Mouse (Mus musculus) heart, adult 9 months (tissue): ENCODE measurements at regions not wholly inside any gene's neighbourhood (a gene's known extent, or its start where the extent isn't known, plus 50 kb on each side); places are given as distances from the start of the nearest gene placed in this dataset.

Source experiments
- DNase-seq, 2 experiments: peaks; one replicate each; pipeline ENCODE4 v3.0.0; 2022; ENCODE audit warnings: low spot score in 2 of 2

DNA sequence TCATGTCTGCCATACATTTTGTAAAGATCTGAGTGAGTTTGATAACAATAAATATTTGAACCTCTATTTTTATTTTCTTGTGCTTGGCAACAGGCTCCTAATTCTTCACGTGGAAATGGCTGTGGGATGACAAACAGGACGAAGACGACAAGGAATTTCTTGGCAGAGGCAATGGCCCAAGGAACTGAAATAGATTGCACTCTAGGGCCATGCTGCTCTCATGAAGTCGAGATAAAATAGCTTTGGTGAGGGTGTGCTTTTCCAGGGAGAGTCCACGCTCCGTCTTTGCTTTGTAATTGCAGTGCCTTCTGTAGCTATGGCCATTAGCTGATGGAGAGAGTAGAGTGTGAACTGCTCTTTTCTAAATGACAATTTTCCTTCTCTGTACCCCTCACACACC lies 50.9 kb upstream of the 1810046K07Rik start:
- peak in 1 of 2 experiments; percentile 42 for DNase-seq

DNA sequence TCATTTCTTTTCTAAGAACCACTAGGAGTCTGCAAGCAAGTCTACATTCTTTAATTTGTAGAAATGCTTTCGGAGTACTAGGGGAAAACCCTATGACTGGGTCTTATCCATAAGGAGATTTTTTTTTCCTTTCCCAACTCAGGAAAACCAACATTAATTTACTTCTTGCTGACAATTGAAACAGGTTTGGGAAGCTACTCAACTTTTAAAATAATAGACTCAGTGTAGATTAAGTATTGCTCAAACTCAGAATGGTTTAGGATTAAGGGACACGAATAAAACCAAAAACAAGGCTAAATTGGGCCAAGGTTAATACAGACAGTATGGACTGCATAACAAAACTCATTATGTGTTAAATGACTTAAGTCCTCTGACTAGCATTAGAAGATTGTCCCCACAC lies 65.2 kb upstream of the 1810046K07Rik start:
- no peak for DNase-seq

DNA sequence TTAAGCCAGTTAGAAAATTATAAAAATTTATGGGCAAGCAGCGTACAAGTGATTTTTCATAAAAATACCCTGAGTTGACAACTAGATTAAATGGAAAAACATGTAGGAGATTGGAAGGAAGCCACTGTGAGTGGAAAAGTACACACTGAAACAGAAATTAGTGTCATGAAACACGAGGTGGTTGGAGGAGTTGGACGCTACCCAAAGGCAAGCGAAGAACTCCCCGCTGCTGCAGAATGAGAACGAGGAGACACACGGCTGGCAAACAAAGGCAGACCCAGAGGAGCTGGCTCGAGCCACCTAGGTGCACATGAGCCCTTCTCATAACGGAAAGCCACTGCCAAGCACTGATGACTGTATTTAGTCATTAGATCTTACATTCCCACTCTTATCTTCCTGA lies 65.7 kb upstream of the 1810046K07Rik start:
- DNase-seq: peak; percentile 33 to 48

DNA sequence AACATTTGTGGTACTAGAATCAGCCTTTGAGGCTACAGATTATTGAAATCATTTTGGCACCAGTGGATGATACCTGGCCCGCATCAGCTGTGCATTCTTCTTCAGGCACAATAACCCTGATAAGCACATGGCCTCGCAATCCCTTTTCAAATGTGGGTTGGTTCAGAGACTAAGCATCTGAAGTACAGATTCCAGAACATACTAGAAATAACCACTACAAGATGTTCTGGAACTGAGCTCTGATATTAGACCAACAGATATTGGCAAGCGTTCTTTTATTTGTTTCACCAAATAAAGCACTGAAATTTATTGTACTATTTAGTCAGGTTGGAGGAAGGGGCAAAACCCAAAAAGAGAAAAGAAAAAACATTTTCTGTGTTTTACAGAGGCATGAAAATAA lies 68.1 kb upstream of the 1810046K07Rik start:
- no peak for DNase-seq

DNA sequence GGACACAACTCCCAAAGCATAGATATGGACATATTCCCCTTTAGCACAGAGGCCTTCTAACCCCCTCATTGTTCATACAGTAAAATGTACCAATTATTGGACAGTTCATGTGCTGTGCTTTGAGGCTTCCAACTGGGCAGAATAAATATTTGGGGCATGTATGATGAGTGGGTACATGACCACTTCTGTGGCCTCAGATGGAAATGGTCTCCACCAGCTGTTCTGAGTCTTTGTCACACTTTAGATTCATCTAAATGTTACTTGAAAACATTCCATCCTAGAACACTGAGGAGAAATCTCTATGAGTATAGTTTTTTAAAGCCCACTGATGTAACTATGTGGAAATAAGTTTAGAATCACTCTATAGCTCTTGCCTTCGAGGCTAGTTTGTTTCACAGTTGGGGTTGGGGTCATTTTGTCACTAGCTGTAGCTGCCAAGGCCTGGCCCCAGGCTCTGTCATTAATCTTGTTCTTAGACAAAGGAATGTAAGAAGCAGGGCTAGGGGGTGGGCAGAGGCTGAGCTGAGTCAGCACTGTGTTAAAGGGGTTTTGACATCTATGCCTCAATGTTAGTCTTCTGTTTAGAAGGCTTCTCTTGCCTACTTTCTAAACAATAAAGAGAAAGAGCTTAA lies 69.0 kb upstream of the 1810046K07Rik start:
- no peak for DNase-seq

DNA sequence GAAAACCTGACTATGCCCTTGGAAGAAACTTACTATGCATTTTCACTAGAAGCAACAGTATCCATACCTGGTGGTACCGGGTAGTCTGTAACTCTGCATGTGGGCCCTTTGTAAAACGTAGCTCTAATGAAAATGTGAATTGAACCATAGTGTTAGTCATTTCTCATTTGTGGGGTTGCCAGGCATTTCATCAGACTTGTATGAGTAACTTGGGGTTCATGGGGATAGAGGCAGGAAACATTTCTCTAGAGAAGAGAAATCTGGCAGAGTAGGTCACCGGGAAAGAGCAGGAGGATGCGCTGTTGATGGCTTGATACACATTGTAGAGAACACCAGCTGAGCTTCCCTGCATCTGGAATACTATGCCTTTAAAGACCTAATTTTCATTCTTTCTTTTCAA lies 70.2 kb upstream of the 1810046K07Rik start:
- no peak for DNase-seq

DNA sequence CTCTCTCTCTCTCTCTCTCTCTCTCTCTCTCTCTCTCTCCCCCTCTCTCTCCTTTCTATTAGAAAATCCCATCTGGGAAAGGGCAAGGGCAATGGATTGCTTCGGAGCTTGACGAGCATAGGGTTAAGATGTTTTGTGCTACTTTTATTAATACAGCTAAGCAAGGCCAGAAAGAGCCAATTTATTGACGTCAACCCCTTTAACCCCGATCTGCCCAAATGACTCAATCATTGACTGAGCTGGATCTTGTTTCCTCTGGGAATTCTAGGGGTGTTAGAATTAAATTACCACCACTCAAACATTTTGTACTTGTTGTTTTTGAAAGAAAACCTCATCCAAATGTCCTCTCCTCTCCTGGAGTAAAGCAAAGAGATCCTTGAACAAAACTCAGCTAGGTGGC lies 70.6 kb upstream of the 1810046K07Rik start:
- DNase-seq: no peak

DNA sequence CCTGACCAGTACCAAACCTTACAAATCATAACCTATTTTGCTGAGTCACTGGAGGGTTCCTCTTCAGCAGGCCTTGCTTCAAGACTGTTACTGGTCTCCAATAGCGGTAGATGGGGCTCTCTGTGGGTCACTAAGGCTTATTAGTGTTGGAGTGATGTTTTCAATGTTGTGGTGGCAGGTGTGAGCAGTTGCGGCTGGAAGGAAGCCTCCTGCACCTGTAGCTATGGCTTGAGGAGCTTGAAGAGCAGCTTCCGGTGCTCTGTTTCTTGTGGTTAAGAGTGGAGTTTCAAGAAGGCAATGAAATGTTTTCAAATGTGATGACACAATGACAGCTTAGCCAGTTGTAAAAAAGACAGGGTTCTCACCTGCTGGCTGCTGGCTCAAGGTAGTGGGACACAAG lies 73.1 kb upstream of the 1810046K07Rik start:
- no peak for DNase-seq

DNA sequence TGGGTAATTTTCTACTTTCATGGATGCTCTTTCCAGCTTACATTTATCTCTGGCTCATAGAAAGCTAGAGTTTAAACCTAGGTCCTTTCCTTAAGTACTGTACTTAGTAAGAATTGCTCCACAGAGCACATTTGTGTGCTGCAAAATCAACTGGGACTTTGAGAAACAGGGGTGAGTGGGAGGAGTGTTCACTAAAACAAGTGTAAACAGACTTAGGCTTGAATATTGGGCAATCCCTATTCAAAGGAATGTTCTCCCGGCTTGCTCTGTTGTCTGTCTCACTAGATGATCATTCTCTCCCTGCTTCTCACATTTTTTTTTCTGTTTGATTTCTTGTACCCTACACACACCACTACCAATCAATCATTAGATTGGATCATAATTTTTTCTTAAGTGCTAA lies 79.3 kb upstream of the 1810046K07Rik start:
- DNase-seq: peak in 1 of 2 experiments; percentile 32

DNA sequence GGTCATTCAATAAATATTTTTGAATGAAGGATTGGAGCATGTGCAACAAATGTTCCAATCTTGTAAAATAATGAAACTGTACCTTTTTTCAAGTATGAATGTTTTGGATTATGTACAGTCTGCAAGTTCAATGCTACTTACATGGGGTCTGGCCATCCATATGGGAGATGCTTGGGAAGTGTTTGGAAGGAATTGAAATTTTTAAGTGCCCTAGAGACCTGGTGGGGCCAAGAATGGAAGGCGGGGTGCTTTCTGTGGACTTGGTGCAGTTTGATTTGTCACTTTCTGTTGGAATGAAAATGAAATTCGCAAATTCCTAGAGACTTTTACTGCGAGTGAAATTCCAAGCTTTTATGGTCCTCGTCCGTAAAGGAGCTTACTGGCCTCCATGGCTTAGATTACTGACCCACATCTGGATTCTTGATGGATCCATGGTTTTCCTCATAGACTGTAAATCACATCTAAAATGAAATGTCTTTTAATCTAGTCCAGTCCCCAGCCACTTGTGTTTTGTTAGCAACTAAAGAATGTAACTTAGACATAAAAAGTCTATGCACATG lies 90.3 kb upstream of the 1810046K07Rik start:
- DNase-seq: no peak

DNA sequence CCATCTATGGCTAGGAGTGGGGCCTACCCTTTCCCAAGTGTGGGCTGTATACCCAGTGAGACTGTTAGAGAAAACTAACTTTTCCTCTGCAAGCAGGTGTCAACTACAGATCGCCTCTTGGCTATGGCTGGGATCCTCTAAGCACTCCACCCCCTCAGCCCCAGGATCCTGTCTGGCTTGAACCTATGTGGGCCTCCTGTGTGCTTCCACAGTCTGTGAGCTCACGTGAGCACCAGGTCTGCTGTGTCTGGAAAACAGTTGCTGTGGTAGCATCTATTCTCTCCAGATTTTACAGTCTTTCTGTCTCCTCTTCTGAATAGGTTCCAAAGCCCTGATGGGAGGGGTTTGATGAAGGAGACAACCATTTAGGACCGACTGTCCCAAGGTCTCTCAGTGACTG lies 93.8 kb upstream of the 1810046K07Rik start:
- no peak for DNase-seq

DNA sequence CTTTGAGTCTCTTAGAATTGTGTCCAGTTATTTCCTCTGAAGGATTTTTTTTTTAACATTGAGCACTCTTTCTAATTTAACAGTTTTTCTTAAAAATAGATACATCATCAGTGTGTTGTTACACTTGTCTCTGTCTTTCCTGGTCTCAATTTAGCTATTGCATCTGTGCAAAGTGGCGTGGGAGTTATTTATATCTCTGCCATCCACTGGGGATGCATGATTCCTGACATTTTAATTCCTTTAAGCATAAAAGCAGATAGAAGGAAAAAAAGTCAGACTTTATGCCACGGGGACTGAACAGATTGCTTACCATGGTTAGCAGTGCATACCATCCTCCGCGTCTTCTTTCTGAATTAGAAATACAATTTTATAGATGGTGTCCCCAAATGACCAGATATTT lies 94.6 kb upstream of the 1810046K07Rik start:
- DNase-seq: no peak

DNA sequence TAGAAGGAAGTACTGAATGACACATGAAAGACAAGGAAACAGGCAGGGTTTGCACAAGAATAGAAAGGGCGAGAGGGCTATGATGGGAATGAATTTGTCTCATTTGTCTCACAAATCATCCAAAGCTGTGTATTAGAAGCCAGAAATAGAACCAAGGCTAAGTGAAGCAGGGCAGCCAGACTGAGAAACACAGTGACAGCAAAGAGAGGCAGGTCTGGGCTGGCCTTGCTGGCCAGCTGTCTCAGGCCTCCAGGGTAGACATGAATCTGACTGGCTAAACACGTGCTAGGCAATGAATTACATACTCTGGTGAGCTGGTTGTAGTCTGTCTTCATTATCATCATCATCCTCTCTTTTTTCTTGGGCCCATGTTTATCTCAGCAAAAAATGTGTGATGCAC lies 101.7 kb upstream of the 1810046K07Rik start:
- DNase-seq: no peak

DNA sequence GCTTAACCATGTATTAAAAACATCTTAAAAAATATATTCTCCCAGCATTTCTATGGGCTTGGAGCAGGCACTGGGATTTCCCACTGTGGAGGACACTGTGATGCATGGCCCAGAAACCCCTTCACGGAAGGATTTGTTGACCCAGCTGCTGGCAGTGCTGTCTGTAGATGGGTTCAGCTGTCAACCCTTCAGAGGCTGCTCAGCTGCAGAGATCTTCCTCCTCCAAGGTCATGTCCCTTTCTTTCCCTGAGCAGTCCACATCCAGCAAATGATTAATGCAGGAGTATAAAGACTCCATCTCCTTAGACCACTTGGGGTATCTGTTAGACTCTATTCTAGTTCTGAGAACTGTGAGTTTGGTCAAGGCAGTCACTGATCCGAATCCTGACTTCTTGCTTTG lies 108.4 kb upstream of the 1810046K07Rik start:
- no peak for DNase-seq

DNA sequence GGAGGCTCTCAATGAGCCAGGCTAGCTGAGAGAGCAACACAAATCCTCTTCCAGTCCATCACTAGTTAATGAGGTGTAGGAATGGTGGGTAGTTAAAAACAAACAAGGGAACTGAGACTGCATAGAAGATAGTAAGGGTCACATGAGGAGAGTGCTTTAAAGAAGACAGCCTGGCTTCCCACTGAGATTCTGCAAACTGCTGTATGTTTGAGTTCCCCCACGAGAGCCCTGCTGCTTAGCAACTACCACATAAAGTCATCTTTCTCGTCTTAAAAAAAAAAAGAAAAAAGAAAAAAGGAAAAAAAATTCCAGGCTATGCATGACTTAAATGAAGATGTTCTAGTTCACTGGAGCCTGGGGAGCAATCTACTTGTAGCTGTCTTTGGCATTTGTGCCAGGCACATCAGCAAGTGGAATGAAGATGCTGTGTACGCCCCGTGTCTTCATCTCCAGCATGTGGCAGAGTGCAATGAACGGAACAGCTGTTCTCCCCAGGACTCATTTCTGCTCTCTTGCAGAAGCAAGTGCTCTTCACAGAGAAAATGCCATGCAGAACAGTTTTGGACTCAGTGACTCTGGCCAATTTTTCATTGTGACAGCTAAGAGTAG lies 113.2 kb upstream of the 1810046K07Rik start:
- DNase-seq: no peak

DNA sequence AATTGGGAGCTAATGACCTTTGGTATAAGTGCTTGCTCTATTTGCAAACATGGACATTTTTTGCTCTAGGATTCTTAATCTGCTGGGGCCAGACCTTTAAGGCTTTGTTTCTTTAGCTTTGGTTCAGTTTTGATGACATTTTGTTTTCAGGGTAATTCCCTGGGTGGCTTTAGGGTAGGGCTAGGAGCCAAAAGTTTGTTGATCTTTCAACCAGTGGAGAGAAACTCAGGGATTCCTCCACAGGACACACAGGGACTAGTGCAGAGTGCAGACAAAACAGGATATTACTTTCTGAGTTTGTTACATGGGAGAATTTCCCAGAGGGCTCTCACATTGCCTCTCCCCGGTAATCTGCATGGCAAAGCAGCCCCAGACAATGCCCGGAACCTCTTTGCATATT lies 127.0 kb upstream of the 1810046K07Rik start:
- DNase-seq: peak in 1 of 2 experiments; percentile 8

DNA sequence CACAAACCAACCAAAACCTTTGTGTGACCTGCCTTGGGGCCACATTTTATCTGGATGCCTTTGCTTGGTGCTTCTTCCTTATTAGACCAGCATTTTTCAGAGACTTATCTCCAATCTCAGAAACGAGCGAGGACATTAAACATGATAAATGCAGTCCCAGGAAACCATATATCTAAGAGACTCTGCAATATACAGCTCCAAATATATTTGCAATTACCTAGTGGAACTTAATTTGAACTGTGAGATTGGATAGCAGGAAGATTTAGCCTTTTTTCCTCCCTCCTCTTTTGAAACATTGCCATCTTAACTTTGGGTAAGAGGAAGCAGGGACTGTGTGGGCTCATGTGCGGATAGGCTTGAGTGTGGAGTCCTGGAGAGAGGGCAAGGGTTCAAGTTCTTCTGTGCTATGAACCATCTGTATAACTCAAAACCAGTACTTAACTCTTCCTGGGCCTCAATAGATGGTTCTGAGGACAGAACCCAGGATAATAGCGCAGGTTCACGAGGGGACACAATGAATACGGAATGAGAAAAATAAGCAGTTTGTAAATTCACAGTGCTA lies 133.8 kb upstream of the 1810046K07Rik start:
- DNase-seq: no peak

DNA sequence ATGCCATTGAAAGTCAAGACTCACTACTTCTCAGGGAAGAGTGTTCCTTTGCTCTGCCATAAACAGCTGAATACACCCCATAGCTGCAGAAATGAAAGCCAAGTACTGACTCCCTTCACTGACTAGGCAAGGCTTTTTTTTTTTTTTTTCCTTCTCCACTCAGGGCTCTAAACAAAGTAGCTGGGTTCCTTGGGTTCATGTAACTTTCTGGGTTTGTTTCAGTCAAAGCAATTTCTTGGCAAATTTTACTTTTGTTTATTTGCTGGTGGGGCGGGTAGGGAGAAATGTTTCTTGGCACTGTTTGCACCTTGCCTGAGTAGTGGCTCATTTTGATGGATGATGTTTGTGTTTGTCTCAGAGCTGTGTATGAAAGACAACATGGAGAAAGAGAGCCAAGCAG lies 141.3 kb upstream of the 1810046K07Rik start:
- DNase-seq: no peak

DNA sequence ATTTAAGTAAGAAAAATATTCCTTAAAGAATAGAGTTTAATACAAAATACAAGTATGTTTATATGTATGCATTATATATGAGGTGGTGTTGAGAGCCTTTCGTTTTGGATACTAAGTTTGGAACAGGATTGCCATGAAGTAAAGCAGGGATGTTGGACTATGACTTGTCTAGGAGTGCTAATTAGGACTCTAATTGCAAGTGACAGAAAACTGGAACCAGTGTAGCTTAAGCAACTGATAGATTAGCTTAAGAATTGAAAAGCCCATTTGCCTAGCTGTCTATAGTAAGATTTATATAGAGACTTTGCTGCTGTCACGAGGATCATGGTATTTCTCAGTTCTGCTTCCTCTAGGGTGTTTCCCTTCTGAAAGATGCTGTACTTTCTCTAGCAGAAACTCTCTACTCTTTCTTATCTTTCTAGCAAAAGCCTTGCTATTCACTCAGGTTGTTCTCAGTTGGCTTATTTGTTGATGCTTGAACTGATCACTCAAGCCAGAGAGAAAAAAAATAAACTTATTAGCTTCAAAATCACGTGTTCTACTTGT lies 147.9 kb upstream of the 1810046K07Rik start:
- no peak for DNase-seq

DNA sequence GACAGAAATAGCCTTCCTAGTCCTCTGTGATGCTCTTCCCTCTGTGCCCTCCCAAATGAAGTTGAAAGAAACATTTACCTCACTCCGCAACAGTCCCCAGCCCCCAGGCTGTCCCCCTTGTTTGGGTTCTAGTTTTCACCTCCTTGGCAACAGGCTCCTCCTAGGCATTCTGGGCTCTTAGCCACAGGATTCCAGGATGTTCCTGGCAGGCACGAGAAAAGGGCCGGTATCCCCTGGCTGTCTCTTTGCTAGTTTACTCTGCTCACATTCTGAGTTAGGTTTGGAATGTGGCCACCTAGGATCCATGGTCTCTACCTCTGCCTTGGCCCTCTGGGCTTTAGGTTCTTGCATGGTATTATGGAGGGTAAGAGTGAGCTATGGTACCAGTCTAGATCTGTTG lies 159.1 kb upstream of the 1810046K07Rik start:
- DNase-seq: no peak

DNA sequence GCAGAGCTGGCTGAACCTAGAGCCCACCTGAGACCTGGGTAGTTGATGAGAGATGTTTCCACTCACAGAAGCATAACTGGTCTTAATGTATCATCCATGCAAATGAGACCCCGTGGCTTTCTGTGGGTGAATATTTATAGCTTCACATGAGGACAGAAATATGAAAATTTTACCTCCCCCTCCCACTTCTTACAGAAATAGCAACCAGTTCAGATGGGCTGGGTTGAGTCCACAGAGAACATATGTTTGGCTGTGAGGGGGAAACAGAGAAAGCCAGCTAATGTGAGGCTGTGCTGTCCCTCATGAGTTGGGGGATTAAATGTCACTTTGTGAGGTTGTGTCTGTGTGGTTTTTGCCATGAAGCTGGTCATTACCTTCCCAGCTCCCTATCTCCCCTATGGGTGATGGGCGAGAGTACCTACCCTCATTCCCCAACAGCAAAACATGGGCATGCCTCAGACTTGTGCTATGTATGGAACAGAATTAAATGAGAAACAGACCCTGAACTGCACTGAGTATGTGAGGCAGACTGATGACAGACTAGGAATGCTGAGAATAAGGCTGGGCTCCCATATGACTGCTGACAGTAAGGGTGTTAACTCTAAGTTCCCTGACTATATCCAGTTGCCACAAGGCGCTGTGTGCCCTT lies 178.7 kb upstream of the 1810046K07Rik start:
- no peak for DNase-seq

DNA sequence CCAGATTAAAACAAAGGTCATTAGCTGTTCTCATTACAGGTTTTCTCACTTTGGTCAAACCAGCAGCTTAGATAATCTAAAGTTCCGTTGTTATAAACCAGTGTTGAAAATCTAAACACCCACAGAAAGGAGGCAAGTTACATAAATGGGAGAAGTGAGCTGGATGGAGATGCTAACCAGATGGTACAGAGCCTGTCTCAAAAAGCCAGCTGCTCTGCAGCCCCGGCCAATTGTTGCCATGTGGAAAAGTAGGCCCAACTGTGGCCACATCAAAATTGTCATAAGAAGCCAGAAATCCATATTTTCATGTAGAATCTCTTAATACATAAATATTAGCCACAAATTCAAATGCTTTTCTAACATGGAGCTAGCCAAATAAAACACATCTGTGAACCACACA lies 188.9 kb upstream of the 1810046K07Rik start:
- peak in 1 of 2 experiments; percentile 6 for DNase-seq
